Mouse (Mus musculus): ENCODE results near the gene Vps33b. TPM values are rescaled to one million over a fixed set of nuclear protein-coding genes. Genes with fewer than 3 reads are reported as not detected.

Gene Vps33b
- polyA plus RNA-seq, 1 experiment from 2014 or later, result 13.1 TPM

- Histone ChIP-seq H3K36me3 (peaks cover 86% of the 10 kb centered on the region), H3K4me3 (no peak overlapping the region), H3K27me3 (no peaks in the 10 kb centered on the region), H3K9ac (no peak overlapping the region), H3K9me3 (peaks cover 17% of the 10 kb centered on the region), H3K4me2 (replicated peaks) (no peak overlapping the region), H3K27ac (no peak overlapping the region), H3K4me1 (no peaks in the 10 kb centered on the region)
- ATAC-seq (ENCODE audit: low FRiP score, low read depth), result no peak
- 90% methylated on average over 4 of the region's 4 CpGs for WGBS
Observed at GRCm38 (mm10) chr7:80276374-80276773, 6.9 kb downstream of the Vps33b start.

GRCm38 (mm10) chr7:80280032-80280431 is 10.6 kb downstream of the Vps33b start:
- Histone ChIP-seq H3K9me3 (peaks cover 3% of the 10 kb centered on the region), H3K4me1 (no peaks in the 10 kb centered on the region), H3K27me3 (no peaks in the 10 kb centered on the region), H3K9ac (no peak overlapping the region), H3K4me3 (no peak overlapping the region), H3K27ac (no peak overlapping the region), H3K4me2 (replicated peaks) (no peak overlapping the region), H3K36me3 (peaks cover 88% of the 10 kb centered on the region)
- 75% methylated on average over 10 of the region's 10 CpGs for WGBS
- ATAC-seq (ENCODE audit: low FRiP score, low read depth), result no peak

- H3K27me3 ChIP-seq, result no peaks in the 10 kb centered on the region
- H3K4me3 ChIP-seq, result no peak overlapping the region
- H3K4me2 ChIP-seq (replicated peaks), result no peak overlapping the region
- no peaks in the 10 kb centered on the region for H3K4me1 ChIP-seq
- WGBS, result 88% methylated on average over 2 of the region's 2 CpGs
- H3K27ac ChIP-seq, result no peak overlapping the region
- no peak overlapping the region for H3K9ac ChIP-seq
- H3K36me3 ChIP-seq, result peaks cover 90% of the 10 kb centered on the region
- H3K9me3 ChIP-seq, result no peaks in the 10 kb centered on the region
- no peak for ATAC-seq (ENCODE audit: low FRiP score, low read depth)
Observed at GRCm38 (mm10) chr7:80280998-80281397, 11.5 kb downstream of the Vps33b start.

- 90% methylated on average over 3 of the region's 3 CpGs for WGBS
- H3K4me1 ChIP-seq, result no peaks in the 10 kb centered on the region
- H3K9me3 ChIP-seq, result no peaks in the 10 kb centered on the region
- no peak overlapping the region for H3K4me3 ChIP-seq
- H3K36me3 ChIP-seq, result peaks cover 90% of the 10 kb centered on the region
- no peak overlapping the region for H3K4me2 ChIP-seq (replicated peaks)
- no peaks in the 10 kb centered on the region for H3K27me3 ChIP-seq
- H3K9ac ChIP-seq, result no peak overlapping the region
- no peak for ATAC-seq (ENCODE audit: low FRiP score, low read depth)
- no peak overlapping the region for H3K27ac ChIP-seq
Observed at GRCm38 (mm10) chr7:80281646-80282045, 12.2 kb downstream of the Vps33b start.

GRCm38 (mm10) chr7:80283226-80283918 is 13.9 kb downstream of the Vps33b start:
- Histone ChIP-seq H3K9ac (no peak overlapping the region), H3K36me3 (peaks cover 89% of the 10 kb centered on the region), H3K4me1 (no peaks in the 10 kb centered on the region), H3K9me3 (no peaks in the 10 kb centered on the region), H3K4me2 (replicated peaks) (no peak overlapping the region), H3K27ac (no peak overlapping the region), H3K27me3 (no peaks in the 10 kb centered on the region), H3K4me3 (no peak overlapping the region)
- WGBS, result 89% methylated on average over 3 of the region's 3 CpGs
- ATAC-seq (ENCODE audit: low FRiP score, low read depth), result no peak

GRCm38 (mm10) chr7:80284391-80284790 is 14.9 kb downstream of the Vps33b start:
- H3K27ac ChIP-seq, result no peak overlapping the region
- H3K27me3 ChIP-seq, result no peaks in the 10 kb centered on the region
- H3K4me1 ChIP-seq, result no peaks in the 10 kb centered on the region
- 91% methylated on average over 5 of the region's 5 CpGs for WGBS
- H3K4me2 ChIP-seq (replicated peaks), result no peak overlapping the region
- peaks cover 86% of the 10 kb centered on the region for H3K36me3 ChIP-seq
- no peaks in the 10 kb centered on the region for H3K9me3 ChIP-seq
- H3K9ac ChIP-seq, result no peak overlapping the region
- H3K4me3 ChIP-seq, result no peak overlapping the region
- ATAC-seq (ENCODE audit: low FRiP score, low read depth), result no peak

GRCm38 (mm10) chr7:80285725-80286124 is 16.3 kb downstream of the Vps33b start:
- no peaks in the 10 kb centered on the region for H3K9me3 ChIP-seq
- no peak overlapping the region for H3K9ac ChIP-seq
- no peaks in the 10 kb centered on the region for H3K27me3 ChIP-seq
- no peak overlapping the region for H3K4me2 ChIP-seq (replicated peaks)
- H3K36me3 ChIP-seq, result peaks cover 88% of the 10 kb centered on the region
- no peak overlapping the region for H3K4me3 ChIP-seq
- no peaks in the 10 kb centered on the region for H3K4me1 ChIP-seq
- 95% methylated on average over 6 of the region's 6 CpGs for WGBS
- ATAC-seq (ENCODE audit: low FRiP score, low read depth), result no peak
- no peak overlapping the region for H3K27ac ChIP-seq

GRCm38 (mm10) chr7:80287736-80288135 is 18.3 kb downstream of the Vps33b start:
- ATAC-seq (ENCODE audit: low FRiP score, low read depth), result no peak

GRCm38 (mm10) chr7:80294062-80294763 is 24.8 kb downstream of the Vps33b start, which contains the start of gene Prc1:
TSS of gene Prc1 (plus strand) at chr7:80294450.
- peaks cover 25% of the 10 kb centered on the region for H3K4me1 ChIP-seq
- peak within 1 kb of the TSS; percentile 85 for H3K9ac ChIP-seq
- WGBS, result under 1% methylated on average over 52 of the region's 52 CpGs
- peak within 1 kb of the TSS; percentile 74 for H3K4me2 ChIP-seq (replicated peaks)
- H3K27ac ChIP-seq, result peak within 1 kb of the TSS; percentile 82
- peak; percentile 99 for ATAC-seq (ENCODE audit: low FRiP score, low read depth)
- peaks cover 33% of the 10 kb centered on the region for H3K36me3 ChIP-seq
- H3K4me3 ChIP-seq, result peak within 1 kb of the TSS; percentile 85
- no peaks in the 10 kb centered on the region for H3K9me3 ChIP-seq
- no peaks in the 10 kb centered on the region for H3K27me3 ChIP-seq

More at GRCm38 (mm10) chr7:80287736-80288135, 18.3 kb downstream of the Vps33b start:
- WGBS, result 84% methylated on average over 10 of the region's 10 CpGs
- Histone ChIP-seq H3K4me3 (no peak overlapping the region), H3K4me1 (no peaks in the 10 kb centered on the region), H3K9me3 (no peaks in the 10 kb centered on the region), H3K4me2 (replicated peaks) (no peak overlapping the region), H3K9ac (no peak overlapping the region), H3K36me3 (peaks cover 91% of the 10 kb centered on the region), H3K27ac (no peak overlapping the region), H3K27me3 (no peaks in the 10 kb centered on the region)

GRCm38 (mm10) chr7:80294764-80295648 is 25.6 kb downstream of the Vps33b start:
- Histone ChIP-seq H3K4me2 (replicated peaks) (peak overlapping the region; percentile 74), H3K36me3 (peaks cover 33% of the 10 kb centered on the region)
- 7% methylated on average over 37 of the region's 37 CpGs for WGBS

GRCm38 (mm10) chr7:80296462-80296861 is 27.0 kb downstream of the Vps33b start:
- Histone ChIP-seq H3K4me3 (peak overlapping the region; percentile 85; the same call in 1 of the 2 replicates), H3K4me1 (peaks cover 25% of the 10 kb centered on the region), H3K4me2 (replicated peaks) (peak overlapping the region; percentile 74), H3K27me3 (no peaks in the 10 kb centered on the region), H3K27ac (no peak overlapping the region), H3K36me3 (peaks cover 33% of the 10 kb centered on the region), H3K9me3 (no peaks in the 10 kb centered on the region), H3K9ac (no peak overlapping the region)
- WGBS, result 92% methylated on average over 6 of the region's 6 CpGs
- no peak for ATAC-seq (ENCODE audit: low FRiP score, low read depth)

More at GRCm38 (mm10) chr7:80294764-80295648, 25.6 kb downstream of the Vps33b start:
- H3K4me3 ChIP-seq, result peak overlapping the region; percentile 85
- H3K9me3 ChIP-seq, result no peaks in the 10 kb centered on the region
- H3K4me1 ChIP-seq, result peaks cover 25% of the 10 kb centered on the region
- no peak; the same call in 1 of the 2 replicates for ATAC-seq (ENCODE audit: low FRiP score, low read depth)
- H3K9ac ChIP-seq, result peak overlapping the region; percentile 85
- no peaks in the 10 kb centered on the region for H3K27me3 ChIP-seq
- peak overlapping the region; percentile 82 for H3K27ac ChIP-seq

GRCm38 (mm10) chr7:80297041-80297440 is 27.6 kb downstream of the Vps33b start:
- no peak for ATAC-seq (ENCODE audit: low FRiP score, low read depth)
- no peak overlapping the region for H3K27ac ChIP-seq
- H3K36me3 ChIP-seq, result peaks cover 33% of the 10 kb centered on the region
- peaks cover 25% of the 10 kb centered on the region for H3K4me1 ChIP-seq
- no peak overlapping the region for H3K4me3 ChIP-seq
- no peaks in the 10 kb centered on the region for H3K27me3 ChIP-seq
- H3K9ac ChIP-seq, result no peak overlapping the region
- no peaks in the 10 kb centered on the region for H3K9me3 ChIP-seq
- no peak overlapping the region for H3K4me2 ChIP-seq (replicated peaks)
- 90% methylated on average over 3 of the region's 3 CpGs for WGBS

All from limb, embryonic 13.5 days (tissue).